Mouse (Mus musculus) CD4-positive, CD25-positive, alpha-beta regulatory T cell, adult 2 months (primary cell): ENCODE measurements around the gene Bcl2l1.

ENCODE experiments used
- DNase-seq: peaks from one replicate; pipeline ENCODE4 v3.0.0-alpha.2; 2012; ENCODE audit warnings: low read depth, low spot score

Bcl2l1 gene

DNA sequence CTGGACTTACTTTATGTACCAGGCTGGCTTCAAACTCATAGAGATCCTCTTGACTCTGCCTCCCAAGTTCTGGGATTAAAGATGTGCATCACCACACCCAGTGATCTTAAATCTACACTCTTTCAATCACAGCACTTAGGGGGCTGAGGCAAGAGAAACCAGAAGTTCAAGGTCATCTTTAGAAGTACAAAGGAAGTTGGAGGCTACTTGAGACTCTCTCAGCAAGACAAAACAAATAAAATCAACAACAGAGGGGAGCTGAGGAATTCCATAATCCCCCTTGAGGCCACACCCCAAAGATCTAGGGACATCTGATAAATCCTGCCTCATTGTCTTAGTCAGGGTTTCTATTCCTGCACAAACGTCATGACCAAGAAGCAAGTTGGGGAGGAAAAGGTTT is 59.3 kb downstream of the Bcl2l1 start:
- no peak for DNase-seq

GRCm38 (mm10) chr2:152771571-152771970 is 60.0 kb downstream of the Bcl2l1 start:
- DNase-seq, result no peak

DNA sequence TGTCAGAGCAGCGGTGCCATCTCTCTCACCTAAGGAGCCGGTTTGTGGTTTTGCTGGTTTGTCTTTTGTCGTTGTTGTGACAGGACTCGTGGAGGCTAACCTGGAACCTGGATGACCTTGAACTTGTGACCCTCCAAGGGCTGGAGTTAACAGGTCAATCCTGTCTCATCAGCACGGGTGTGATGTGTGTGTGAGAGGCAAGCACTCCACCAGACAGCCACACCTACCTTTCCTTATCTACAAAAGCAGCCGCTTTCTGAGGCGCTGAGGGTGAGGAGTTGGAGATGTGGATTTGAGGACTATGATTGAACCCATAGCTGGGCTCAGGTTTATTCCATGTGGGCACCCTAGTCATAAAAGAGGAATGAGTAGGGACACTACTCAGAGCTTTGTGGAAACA is 61.9 kb downstream of the Bcl2l1 start:
- no peak for DNase-seq

- peak; percentile 77 for DNase-seq
Observed at GRCm38 (mm10) chr2:152767618-152768271, 63.8 kb downstream of the Bcl2l1 start.

GRCm38 (mm10) chr2:152766387-152767123 is 65.0 kb downstream of the Bcl2l1 start:
- DNase-seq, result peak; percentile 92

GRCm38 (mm10) chr2:152765045-152765674 is 66.4 kb downstream of the Bcl2l1 start:
- DNase-seq, result no peak

GRCm38 (mm10) chr2:152764172-152765044 is 67.1 kb downstream of the Bcl2l1 start:
- no peak for DNase-seq

- DNase-seq, result no peak
Observed at GRCm38 (mm10) chr2:152763310-152763709, 68.2 kb downstream of the Bcl2l1 start.

DNA sequence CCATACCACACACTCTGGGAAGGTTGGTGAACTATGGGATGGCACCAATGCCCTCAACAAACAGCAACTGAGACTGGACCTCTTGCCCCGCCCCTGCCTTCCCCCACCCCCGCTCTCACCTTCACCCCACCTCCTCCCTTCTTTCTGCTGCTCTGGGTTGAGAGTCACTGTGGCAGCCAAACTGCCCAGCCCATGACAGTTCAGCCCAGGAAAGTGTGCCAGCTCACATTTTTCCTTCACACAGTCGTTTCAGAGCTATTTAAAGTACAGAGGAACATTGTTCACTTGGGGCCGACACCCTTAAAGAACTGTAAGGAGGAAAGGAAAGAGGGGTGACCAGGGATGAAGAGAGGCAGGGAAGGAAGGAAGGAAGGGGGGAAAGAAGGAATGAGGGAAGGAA is 73.2 kb downstream of the Bcl2l1 start:
- no peak for DNase-seq

DNA sequence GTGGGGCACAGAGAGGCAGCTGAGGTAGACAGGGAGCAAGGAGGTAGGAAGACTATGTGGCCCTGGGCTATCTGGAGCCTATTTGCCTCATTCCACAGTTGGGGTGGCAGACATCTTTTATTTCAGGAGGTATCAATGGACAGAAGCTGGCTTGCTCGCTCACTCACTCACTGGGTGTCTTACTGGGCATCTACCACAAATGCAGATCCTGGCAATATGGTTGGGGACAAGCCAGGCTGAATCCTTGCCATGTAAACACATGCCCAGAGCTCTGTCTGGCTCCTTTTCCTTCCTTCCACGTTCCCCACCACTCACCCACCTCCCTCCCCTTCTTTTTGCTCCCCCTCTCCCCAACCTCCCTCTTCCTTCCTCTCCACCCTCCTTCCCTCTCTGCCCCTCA is 74.0 kb downstream of the Bcl2l1 start:
- no peak for DNase-seq

DNA sequence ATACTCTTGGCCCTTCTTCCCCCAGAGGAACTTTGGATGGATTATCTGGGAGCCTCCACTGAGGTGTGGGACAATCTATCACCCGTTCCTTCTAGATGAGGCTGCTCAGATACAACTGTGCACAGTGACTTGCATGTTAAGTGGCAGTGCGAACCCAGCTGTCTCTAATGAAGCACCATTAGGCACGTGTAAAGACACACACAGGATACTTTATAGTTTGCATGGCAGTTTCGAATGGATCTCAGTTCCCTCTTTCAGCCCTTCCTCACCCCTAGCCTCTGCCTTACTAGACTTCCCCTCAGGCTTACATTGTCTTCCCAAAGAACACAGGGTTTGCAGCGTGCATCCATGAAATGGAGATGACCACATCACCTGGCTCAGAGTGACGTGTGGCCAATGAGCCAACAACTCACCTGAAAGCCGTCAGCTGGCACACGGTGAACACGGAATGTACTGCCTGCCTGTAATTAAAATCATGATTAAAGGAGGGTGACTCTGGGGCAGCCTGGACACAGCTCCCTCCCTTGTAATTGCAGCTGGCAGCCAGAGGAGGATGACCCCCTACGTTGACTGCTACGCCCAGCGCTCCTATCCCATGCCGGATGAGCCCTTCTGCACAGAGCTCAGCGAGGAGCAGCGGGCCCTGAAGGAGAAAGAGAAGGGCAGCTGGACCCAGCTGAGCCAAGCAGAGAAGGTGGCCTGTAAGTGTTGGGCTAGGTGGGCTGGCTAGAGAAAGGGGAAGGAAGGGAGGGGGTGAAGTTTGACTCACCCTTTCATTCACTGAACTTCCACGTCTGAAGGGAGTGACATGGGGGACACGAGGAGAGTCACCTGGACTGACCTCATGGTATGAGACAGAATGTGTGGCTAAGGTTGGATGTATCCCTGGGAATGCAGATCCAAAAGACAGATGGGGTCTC is 74.8 kb downstream of the Bcl2l1 start:
- DNase-seq, result no peak

DNA sequence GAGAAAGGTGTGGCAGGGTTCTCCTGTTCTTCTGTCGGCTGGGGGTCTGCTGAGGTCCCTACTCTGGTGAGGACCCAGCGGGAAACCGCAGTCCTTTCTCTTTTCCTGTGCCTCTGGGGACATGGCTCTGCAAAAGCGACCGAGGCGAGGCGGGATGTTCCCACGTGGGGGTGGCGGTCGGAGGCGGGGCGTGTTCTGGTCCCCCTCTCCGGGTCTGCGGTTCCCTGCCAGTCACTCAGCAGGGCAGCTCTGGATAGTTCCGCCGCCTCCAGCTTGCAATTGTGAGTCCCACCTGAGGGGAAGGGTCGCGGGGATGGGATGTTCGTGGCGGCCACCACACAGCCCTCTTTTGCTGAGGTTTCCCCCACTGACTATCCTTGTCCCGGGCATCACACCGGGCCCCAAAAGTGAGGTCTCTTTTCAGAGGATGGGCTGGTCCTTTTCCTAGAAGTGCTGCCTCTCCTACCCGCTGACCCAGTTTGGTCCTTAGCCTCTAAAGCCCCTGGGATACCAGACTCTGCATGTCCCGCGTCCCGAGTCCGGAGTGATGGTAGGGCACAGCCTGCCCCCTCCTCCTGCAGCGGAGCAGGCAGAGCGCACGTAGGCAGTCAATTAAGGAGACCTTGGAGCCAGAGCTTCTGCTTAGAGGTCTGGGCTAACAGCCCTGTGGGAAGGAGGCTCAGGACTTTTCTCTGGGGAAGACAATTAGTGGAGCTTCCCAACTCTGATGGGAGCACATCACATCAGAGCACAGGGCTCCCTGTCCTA is 77.4 kb downstream of the Bcl2l1 start, which contains the start of gene Cox4i2:
Gene Cox4i2 (plus strand): TSS at position 230 of the 768 bp plus-strand sequence.
- peak; percentile 37 for DNase-seq

DNA sequence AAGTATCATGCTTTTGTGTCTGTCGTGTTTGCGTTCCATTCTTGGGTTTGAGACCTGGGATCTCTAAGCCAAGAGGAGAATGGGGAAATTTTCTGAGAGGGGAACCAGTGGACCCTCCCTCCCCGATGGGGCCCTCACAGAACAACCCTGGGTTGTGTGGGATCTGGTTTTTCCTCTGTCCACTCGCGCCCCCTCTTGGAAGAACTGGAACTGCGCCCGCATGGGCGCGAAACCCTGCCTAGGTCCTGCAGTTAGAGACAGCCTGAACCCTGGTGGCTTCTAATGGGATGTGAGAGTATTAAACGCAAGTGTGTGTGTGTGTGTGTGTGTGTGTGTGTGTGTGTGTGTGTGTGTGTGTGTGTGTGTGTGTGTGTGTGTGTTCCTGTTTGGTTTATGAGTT is 89.1 kb downstream of the Bcl2l1 start:
- DNase-seq, result peak; percentile 55

DNA sequence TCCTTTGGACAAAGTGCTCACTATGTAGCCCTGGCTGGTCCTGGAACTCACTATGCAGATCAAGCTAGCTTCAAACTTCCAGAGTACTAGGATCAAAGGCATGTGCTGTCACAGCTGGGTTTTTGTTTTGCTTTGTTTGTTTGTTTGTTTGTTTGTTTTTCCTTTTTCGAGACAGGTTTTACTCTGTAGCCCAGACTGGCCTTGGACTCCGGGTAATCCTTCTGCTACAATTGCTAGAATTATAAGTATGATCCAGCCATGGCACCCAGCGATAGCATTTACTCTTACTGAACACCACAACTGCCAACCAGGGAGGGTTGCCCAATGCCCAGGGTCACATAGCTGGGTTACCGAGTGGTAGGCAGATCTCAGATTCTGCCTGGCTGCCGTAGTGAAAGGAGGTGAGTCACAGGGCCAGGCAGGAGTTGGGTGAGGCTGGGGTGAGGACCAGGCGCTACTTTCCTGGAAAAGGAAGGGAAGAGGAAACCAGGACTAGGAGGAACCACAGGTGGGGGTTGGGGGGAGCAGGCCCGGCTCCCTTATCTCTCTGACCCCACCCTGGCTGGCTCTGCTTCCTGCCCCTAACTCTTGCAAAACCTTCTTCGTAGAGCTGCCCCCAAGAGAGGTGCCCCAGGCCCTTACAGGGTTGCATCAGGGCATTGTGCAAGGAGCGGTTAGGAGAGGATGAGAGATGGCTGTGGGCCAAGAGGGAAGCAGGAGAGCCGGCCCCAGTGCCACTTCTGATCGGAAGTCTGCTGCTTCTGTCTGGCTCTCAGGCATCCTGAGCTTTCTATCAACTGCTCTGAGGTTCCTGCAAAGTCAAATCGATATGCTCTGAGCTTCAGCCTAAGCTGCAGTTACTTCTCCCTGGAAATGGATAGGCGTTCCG is 90.1 kb downstream of the Bcl2l1 start:
- peak; percentile 30 for DNase-seq

- no peak for DNase-seq
Observed at GRCm38 (mm10) chr2:152740490-152740889, 91.0 kb downstream of the Bcl2l1 start.

GRCm38 (mm10) chr2:152739842-152740260 is 91.7 kb downstream of the Bcl2l1 start:
- DNase-seq, result no peak

GRCm38 (mm10) chr2:152739031-152739841 is 92.3 kb downstream of the Bcl2l1 start:
- peak; percentile 59 for DNase-seq

- no peak for DNase-seq
Observed at GRCm38 (mm10) chr2:152738341-152738740, 93.2 kb downstream of the Bcl2l1 start.
